Mouse (Mus musculus) left cerebral cortex, postnatal 4 days (tissue): Measurements from ENCODE around the gene Acp1. TPM values are rescaled to one million over a fixed set of nuclear protein-coding genes. Genes with fewer than 3 reads are reported as not detected.
A peak's percentile ranks its signal among the peaks of the same experiment; 100 is the strongest.

ENCODE experiments used
- DNase-seq: peaks from one replicate; pipeline ENCODE4 v3.0.0-alpha.2; 2022
- intact Hi-C: fragments of 180-260 bp; cut with DNase I; formaldehyde crosslinking; loops from one replicate; pipeline ENCODE4 v1.15.1; 2025
- total RNA-seq, 2 experiments: library from RNA; stranded (reverse); gene quantifications; 2 replicates each; pipeline ENCODE4 v1.2.3; 2021

Gene Acp1
- total RNA-seq = 10 to 100 TPM; 50.6 to 52.4 TPM

DNA sequence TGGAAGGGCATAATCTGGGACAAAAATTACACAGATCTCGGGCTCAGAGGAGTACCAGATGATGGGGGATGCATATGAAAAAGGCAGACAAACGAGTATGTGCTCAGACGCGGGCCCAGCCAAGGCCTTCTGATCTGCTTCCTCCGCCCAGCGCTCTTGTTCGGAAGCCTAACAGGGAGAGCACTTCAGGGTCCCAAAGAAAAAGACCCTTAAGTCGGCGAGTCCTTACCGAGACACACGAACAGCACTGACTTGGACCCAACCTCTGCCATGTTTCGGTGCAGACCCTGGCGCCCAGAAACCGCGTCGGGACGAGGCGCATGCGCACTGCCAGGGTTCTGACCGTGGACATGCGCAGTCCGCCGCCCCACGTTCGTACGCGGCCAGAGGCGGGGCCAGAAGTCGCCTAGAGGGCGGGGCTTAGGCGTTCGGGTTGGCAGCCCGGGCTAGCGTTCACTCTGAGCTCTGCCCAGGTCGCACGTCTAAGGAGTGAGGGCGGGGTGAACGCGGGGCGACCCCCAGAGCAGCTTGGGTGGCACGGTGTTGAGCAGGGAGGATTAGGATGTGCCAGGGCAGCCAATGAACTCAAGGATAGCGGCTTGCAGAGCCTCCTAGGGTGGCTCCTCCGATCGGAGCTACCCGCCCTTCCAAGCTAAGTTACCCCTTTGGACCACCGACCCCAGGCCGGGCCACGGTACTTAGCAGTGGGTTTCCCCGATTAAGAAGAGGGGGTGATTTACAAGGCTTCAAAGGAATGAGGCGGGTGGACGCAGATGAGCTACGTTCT is at the start of gene Acp1, which contains the start of gene Sh3yl1:
Gene Acp1, minus strand, starts transcription at position 329 of the 787 bp plus-strand sequence.
Gene Sh3yl1, plus strand, starts transcription at position 408 of the 787 bp plus-strand sequence.
- intact Hi-C loops = no loop called here
- peak; percentile 98 for DNase-seq

DNA sequence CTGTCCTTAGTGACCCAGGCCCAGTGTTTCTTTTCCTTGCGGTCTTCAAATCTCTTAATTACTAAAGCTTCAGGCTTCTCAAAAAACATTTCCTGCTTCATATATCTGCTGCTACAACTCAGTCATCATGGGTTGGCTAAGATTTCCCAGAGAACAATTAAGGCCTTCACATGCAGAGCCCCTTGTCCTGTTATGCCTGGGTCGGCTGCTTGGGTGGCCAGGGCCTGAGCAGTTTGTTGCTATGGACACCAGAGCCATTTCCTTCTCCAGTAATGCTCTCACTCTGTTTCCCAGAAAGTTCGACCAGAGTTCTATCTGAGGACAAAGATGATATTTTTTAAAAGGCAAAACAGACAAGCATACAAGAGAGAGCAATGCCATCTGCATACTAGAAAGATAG is 32.8 kb upstream of the Acp1 start:
- intact Hi-C loops = no loop called here

DNA sequence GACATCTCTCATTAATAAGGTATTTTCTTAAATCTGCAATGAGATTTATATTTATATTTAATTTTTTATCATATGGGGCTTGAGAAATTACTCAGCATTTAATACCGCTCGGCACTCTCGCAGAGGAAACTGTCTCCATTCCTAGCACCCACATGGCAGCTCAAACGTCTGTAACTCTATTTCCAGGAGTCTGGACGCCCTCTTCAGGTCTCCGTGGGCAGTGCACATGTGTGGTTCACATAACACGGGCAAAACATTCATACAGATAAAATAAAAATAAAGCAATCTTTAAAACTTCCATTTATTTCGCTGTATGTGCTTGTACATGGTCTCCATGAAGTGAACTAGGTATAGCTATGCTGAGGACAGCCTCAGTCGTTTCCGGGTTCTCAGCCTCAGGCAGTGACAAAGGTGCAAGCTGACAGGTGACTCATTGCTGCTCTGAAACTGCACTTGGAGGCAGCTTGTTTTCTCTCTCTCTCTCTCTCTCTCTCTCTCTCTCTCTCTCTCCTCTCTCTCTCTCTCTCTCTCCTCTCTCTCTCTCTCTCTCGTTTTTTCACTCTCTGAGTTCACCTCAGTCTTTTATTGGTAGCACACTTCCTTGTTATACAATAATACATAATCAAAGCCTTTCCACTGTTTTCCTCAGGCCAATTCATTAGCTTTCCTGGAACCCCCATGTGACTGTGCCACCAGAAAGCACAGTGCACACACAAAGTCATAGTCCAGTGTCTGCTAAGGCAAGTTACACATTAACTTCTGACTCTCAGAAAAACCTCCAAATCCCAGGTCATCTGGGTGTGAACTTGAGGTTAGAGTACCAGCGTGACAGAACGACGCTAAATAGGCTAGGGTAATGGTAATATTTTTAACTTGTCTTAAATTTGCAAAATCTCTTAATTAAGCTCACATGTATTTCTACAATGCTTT is 31.9 kb upstream of the Acp1 start:
- intact Hi-C loops = no loop called here
- DNase-seq = no peak

More for the DNA sequence above, 32.8 kb upstream of the Acp1 start:
- DNase-seq = no peak

DNA sequence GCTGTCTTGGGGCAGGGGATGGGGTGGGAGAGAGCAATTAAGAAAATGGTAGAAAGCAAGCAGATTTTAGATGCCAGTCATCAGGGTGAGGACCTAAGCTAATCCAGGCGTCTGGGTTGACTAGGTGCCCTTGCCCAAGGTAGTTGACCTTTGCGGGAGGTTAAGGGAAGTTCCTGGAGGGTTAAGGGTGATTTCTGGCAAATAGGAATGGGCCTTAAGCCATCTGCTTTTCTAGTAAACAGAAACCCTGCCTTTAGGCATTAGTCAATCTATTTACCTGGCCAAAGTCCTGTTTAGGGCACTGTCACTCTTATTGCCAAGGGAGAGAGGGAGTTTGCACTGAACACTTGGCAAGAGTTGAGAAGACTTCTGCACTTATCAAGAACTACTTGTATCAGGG is 25.5 kb upstream of the Acp1 start:
- no peak for DNase-seq
- intact Hi-C loops = no loop called here

DNA sequence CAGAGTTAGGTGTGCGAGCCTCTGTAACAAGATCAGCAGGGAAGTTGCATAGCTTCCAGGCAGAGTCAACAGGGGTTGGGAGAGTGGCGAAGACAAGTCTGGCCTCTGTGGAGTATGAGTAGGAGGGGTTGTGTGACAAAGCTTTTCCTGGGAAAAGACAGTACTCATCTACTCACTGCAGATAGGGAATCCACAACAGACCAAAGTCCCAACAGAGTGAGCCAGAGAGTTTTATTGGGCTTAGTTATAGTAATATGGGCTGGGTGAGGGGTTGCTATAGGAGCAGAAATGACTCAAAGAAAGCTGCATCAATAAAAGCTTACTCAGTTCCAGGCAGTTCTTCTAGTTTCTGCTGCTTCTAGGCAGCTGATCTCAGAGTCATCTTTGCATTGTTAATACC is 21.9 kb upstream of the Acp1 start:
- no peak for DNase-seq
- intact Hi-C loops = no loop called here

DNA sequence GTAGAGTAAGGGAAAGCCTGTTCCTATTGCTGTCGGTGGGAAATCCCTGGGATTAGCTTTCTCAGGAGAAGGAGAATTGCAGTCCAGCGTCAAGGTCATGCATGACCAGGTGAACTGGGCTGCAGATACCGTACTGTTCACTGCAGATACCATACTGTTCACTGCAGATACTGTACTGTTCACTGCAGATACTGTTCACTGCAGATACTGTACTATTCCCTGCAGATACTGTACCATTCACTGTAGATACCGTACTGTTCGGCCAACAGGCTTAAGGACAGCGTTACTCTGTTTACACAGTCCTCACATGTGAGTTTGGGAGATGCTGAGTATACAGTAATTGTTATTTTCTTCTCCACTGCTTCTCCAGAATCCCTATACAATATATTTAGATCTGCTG is 16.8 kb upstream of the Acp1 start:
- no peak for DNase-seq
- intact Hi-C loops = no loop called here

DNA sequence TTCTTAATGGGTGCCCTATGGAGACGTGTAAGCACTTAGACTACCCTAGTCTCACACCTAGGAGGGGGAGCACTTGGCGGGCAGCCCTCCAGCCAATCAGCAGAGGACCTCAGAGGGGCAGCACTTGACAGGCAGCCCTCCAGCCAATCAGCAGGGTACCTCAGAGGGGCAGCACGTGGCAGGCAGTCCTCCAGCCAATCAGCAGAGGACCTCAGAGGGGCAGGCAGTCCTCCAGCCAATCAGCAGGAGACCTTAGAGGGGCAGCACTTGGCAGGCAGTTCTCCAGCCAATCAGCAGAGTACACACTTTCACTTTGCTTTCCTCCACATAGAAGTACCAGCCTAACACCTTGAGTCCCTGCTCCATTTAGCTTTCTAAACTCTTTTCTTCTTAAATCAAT is 11.0 kb upstream of the Acp1 start:
- intact Hi-C loops = no loop called here
- peak; percentile 2 for DNase-seq

DNA sequence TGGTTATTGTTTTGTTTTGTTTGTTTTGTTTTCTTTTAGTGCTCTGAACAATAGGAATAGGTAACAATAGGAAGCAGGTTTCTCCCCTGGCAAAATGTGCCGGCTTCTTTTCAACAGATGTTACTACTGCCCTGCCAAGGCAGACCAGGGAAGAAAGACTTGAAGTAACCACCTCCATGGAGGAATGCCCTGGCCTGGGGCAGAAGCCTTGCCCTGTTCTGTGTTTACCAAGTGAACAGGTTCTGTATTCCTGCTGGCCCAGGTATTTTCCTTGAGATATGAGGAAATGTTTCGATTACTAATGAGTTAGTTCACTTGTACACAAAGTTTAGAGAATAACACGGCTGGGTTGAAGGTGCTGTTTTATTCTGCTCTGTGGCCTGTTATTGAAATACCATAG is 1.5 kb upstream of the Acp1 start:
- intact Hi-C loops = no loop called here

DNA sequence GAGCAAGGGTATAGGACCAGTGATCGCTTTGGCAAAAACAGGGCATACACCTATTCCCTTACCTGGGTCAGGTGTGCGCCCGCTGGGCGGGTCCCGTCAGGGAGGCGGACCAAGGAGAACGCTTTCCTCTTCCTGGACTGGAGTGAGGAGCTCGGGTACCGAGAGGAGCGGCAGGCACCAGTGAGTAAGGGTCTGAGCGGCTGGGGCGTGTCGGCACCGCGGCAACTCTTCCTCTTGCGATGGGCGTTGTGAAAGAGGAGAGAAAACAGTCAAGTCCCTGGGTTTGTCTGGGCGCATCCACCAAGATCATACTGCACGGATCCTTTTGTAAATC is 626 bp upstream of the Acp1 start:
- DNase-seq = peak; percentile 38
- intact Hi-C loops = no loop called here

More for the DNA sequence above, 1.5 kb upstream of the Acp1 start:
- DNase-seq = no peak

DNA sequence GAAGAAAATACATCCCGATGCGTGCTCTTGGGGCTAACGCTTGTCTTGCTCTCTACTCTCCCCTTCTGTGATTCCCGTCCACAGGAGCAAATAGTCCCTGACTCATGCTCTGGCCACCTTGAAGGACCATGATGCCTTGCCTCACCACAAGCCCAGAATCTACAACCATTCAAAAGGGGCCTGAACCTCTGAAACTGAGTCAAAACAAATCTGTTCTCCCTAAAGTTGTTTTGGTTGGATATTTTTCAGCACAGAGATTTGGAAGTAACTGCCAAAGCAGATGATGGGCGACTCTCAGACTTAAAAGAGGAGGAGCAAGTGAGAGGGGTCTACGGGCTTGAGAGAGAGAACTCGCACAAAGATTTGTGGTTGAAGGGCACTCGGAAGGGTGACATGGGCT is 529 bp downstream of the Acp1 start:
- intact Hi-C loops = no loop called here
- DNase-seq = no peak

DNA sequence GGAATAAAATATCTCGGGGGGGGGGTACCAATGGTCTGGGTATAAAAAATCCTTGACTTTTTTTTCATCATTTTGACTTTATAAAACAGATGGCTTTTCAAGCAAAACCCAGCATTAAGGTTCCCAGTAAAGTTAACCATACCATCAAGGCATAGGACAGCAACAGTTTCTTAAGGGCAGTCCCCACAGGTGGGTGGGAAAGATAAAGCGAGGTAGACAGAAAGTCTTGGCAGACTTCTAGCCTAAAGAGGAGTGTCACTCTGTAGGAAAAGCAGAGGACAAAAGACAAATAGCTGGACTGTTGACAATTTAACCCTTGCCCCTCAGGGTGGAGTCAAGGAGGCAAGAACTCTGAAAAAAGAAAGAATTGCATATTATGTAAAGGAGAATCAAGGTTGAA is 1.5 kb downstream of the Acp1 start:
- intact Hi-C loops = no loop called here
- DNase-seq = no peak

DNA sequence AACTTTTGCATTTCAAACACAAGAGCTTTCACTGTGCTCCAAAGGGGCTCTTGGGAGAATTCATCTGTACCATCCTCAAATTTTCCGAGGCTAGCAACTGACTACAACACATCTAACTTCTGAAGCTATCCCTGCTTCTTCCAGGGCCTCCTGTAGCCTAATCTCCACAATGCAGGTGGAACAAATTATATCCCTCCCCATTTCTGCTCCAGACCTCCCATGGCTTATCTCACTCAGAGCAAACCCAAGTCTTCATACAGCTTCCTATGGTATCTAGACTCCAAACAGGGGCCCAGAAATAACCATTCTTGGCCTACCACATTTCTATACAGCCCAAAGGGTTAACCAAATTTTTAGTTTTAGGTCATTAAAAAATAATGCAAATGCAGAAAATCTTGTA is 2.7 kb downstream of the Acp1 start:
- intact Hi-C loops = no loop called here
- no peak for DNase-seq

DNA sequence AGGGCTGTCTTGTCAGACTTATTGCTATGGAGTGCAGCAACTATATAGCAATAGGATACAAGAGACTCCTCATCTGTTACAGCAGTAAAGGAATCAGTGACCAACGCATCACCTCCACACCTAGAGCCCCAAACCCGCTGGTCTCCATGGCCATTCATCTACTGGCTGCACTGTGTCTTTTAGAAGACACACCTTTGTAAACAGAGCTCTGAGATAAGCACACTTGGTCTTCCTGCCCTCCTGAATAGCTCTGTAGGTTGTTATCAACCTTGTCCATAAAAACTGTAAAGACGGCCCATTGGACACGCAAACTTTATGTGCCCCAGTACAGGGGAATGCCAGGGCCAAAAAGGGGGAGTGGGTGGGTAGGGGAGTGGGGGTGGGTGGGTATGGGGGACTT is 14.3 kb downstream of the Acp1 start:
- no peak for DNase-seq
- intact Hi-C loops = no loop called here

DNA sequence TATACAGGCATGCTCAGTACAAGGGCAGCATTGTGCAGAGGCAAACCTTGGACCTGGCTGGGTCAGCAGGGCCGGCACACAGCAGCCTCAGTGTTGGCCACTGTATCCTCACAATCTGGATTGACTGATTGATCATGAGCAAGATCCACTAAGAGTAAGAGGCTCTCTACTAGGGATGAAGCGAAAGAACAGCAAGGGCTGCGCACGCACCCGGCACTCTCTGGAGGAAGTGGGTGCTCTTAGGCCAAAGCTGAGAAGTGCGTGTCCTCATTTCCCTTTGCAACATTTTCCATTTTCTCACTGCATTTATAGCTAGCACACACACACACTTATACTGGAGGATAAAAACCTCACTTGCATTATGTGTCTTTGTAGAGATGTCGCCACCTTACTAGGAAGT is 20.0 kb downstream of the Acp1 start:
- intact Hi-C loops = no loop called here
- no peak for DNase-seq

DNA sequence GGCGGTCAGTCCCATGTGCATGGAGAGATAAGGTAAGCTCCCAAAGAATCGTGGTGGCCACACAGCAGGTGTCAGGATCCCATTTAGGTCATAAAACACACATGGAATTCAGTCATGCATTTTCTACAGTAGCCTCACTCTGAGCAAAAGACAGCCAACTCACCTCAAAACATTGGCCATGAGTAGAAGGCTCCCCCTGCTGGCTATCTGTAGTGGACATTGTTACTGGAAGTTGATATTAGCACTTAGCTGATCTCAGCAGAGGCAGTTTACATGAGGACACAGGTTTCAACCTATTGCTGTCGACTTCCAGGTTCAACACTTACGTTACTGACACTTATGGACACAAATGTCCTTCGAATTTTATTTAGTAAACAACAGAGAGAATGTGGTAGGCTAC is 21.3 kb downstream of the Acp1 start:
- peak; percentile 76 for DNase-seq
- intact Hi-C loops = no loop called here

DNA sequence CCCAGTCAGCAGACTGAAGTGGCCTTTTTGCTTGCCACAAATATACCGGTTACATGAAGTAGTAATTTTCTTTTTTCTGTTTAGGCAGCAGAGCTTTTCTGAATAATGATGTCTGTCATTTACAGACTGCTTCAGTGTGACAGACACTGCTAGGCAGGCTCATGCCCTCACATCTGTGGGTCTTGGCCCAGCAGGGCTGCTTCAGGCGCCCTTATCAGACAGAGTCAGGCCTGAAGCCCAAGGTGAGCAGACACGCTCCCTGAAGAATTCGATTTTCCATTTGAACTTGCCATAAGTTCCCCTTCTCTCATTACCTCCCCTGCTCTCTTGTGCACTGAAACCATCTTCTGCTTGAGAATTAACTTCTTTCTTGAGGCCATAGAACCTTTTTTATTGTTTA is 23.4 kb downstream of the Acp1 start:
- intact Hi-C loops = loop anchor here (2.0 kb wide), 1 partner anchor 291 kb away; no protein-coding TSS in a partner anchor
- no peak for DNase-seq

DNA sequence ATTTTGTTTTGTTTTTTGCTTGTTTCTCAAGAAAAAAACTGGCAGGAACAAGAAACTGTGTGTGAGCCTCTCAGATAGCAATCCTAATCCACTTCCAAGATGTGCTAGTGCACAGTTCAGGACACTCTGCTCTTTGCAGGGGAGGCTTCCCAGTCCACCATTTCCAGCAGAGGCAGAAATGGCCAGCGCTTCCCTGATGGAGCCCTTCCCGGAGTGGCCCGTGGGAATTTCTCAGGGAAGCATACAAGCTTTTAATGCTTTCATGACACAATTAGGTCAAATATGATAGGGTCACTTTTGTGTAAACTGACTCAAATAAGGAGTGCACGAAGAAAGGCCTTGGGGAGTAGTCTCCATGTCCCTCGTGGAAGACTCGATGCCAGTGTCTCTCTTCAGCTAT is 25.5 kb downstream of the Acp1 start:
- DNase-seq = no peak
- intact Hi-C loops = no loop called here

DNA sequence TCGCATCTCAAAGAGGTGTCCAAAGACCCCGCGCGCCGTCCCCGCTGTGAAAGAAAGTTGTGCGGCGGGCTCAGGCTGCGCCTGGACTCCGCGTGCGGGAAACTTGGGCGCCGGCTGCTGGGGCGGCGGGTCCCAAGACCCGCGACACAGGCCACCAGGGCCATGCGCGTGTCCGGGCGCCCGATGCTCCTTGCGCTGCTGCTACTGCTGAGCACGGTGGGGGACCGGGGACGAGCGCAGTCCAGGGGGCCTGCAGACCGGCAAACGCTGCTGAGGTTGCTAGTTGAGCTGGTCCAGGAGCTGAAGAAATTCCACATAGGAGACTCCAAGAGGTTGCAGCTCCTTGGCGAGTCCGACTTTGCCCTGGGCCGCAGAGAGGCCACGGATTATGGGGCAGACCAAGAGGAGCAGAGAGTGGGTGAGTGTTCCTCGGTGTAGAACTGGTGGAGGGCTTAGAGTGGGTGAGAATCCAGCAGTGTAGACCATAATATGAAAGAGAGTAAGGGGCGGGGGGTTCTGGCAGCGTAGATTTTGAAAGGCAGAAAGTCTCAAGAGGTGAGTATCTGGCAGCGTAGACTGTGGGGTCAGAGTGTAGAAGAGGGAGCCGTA is 26.7 kb downstream of the Acp1 start:
- intact Hi-C loops = no loop called here
- DNase-seq = no peak

DNA sequence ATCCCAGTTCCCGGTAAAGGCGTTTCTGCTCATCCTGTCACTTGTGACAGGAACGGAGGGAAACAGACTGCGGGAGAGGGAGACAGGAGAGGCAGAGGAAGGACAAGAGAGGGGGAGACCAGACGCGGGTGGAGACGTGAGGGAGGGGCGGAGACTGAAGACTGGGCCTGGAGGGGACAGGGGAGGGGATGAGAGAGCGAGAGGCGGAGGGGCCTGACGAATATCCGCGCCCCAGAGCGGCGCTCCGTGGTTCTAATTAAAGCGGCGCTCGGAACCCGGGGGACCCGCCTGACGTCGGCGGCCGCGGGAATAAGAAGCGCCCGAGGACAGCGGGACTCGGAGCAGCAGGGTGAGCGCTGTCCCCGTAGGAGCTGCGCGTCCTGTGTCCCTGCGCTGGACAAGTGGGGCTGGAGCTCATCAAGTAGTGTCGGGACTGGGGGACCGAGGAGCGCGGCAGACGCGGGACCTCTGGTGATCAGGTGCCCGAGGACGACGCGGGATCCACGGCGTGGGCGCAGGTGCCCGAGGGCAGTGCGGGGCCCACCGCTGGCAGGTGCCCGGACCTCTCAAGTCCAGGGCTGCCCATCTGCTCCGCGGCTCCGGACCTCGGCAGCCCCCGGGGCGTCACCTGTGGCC is 27.3 kb downstream of the Acp1 start, which contains the start of gene Alkal2:
Gene Alkal2, plus strand, starts transcription at position 337 of the 636 bp plus-strand sequence.
- peak; percentile 24 for DNase-seq
- intact Hi-C loops = no loop called here

DNA sequence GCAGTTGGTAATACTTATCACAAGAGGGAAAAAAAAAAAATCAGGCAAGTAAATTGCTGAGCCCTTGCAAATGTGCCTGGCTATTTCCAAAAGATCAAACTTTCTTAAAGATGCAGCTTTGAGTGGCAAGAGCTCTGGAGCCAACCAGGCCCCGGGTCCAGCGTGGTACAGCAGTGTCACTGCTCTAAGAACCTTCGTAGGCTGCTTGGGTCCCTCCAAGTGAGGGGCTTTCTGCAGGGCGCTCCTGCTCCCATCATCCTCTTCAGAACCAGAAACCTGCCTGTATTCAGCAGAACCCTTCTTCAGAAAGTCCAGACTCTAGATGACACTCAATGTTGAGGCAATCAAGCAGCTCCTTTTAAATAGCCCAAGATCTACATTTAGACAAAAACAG is 27.8 kb downstream of the Acp1 start:
- intact Hi-C loops = no loop called here
- DNase-seq = no peak

DNA sequence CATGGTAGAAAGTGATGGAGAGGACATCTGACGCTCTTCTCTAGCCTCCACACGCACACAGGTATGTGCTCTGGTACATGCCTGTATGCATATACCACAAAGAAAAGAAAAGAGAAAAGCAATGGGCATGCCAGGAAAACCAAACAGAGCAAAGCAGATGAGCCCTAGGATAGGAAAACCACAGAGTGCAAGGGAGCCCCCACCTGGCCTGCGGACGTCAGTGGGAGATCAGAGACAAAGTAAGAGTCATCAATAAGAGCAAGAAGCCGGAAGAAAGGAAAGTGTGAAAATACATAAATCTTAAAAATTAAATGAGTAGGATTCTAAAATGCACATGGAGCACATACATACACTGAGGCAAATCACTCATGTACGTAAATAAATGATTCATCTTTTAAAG is 31.9 kb downstream of the Acp1 start:
- peak; percentile 33 for DNase-seq
- intact Hi-C loops = no loop called here
